Mouse (Mus musculus): ENCODE measurements around the gene Gm10985. TPM values are rescaled to one million over a fixed set of nuclear protein-coding genes. Genes with fewer than 3 reads are reported as not detected.

Gene Gm10985
- polyA plus RNA-seq (2014; fragmentation: Nextera tagmentation; extraction: Ambion mirVana), result not detected in 2 replicates

- Histone ChIP-seq H3K9ac (ENCODE audit: low read depth, low read length) (no peak within 1 kb of the TSS), H3K36me3 (ENCODE audit: control insufficient read depth, insufficient read depth, low read length) (no peaks in the 10 kb centered on the region), H3K27me3 (replicated peaks; ENCODE audit: control insufficient read depth, insufficient read depth, low read length) (no peaks in the 10 kb centered on the region), H3K9me3 (ENCODE audit: control insufficient read depth, low read length) (no peaks in the 10 kb centered on the region), H3K27ac (replicated peaks; ENCODE audit: low read depth, low read length) (no peak within 1 kb of the TSS), H3K4me2 (ENCODE audit: low read depth, low read length) (no peak within 1 kb of the TSS), H3K4me3 (ENCODE audit: low read depth, low read length) (no peak within 1 kb of the TSS), H3K4me1 (ENCODE audit: control insufficient read depth, insufficient read depth, low read length) (no peaks in the 10 kb centered on the region)
- 69% methylated on average over 2 of the region's 2 CpGs for WGBS
- ATAC-seq (ENCODE audit: low read depth), result no peak
- DNase-seq (ENCODE audit: low spot score), result no peak
Observed at GRCm38 (mm10) chr3:53844786-53845185, at the start of gene Gm10985. TSS of gene Gm10985 (plus strand) at chr3:53845086.

- WGBS, result 74% methylated on average over 1 of the region's 1 CpGs
- H3K27me3 ChIP-seq (replicated peaks; ENCODE audit: control insufficient read depth, insufficient read depth, low read length), result no peaks in the 10 kb centered on the region
- H3K27ac ChIP-seq (replicated peaks; ENCODE audit: low read depth, low read length), result no peak overlapping the region
- H3K4me2 ChIP-seq (ENCODE audit: low read depth, low read length), result no peak overlapping the region
- no peaks in the 10 kb centered on the region for H3K4me1 ChIP-seq (ENCODE audit: control insufficient read depth, insufficient read depth, low read length)
- H3K9ac ChIP-seq (ENCODE audit: low read depth, low read length), result no peak overlapping the region
- H3K9me3 ChIP-seq (ENCODE audit: control insufficient read depth, low read length), result no peaks in the 10 kb centered on the region
- no peak overlapping the region for H3K4me3 ChIP-seq (ENCODE audit: low read depth, low read length)
- no peaks in the 10 kb centered on the region for H3K36me3 ChIP-seq (ENCODE audit: control insufficient read depth, insufficient read depth, low read length)
- no peak for ATAC-seq (ENCODE audit: low read depth)
- no peak for DNase-seq (ENCODE audit: low spot score)
Observed at GRCm38 (mm10) chr3:53796933-53797332, 48.0 kb upstream of the Gm10985 start.

GRCm38 (mm10) chr3:53799671-53800070, 45.2 kb upstream of the Gm10985 start:
- Histone ChIP-seq H3K36me3 (ENCODE audit: control insufficient read depth, insufficient read depth, low read length) (no peaks in the 10 kb centered on the region), H3K4me1 (ENCODE audit: control insufficient read depth, insufficient read depth, low read length) (no peaks in the 10 kb centered on the region), H3K4me2 (ENCODE audit: low read depth, low read length) (no peak overlapping the region), H3K27ac (replicated peaks; ENCODE audit: low read depth, low read length) (no peak overlapping the region), H3K27me3 (replicated peaks; ENCODE audit: control insufficient read depth, insufficient read depth, low read length) (no peaks in the 10 kb centered on the region), H3K4me3 (ENCODE audit: low read depth, low read length) (no peak overlapping the region), H3K9ac (ENCODE audit: low read depth, low read length) (no peak overlapping the region), H3K9me3 (ENCODE audit: control insufficient read depth, low read length) (no peaks in the 10 kb centered on the region)
- no peak for DNase-seq (ENCODE audit: low spot score)
- no peak for ATAC-seq (ENCODE audit: low read depth)
- WGBS, result 54% methylated on average over 2 of the region's 2 CpGs

- Histone ChIP-seq H3K9me3 (ENCODE audit: control insufficient read depth, low read length) (no peaks in the 10 kb centered on the region), H3K4me1 (ENCODE audit: control insufficient read depth, insufficient read depth, low read length) (no peaks in the 10 kb centered on the region), H3K27me3 (replicated peaks; ENCODE audit: control insufficient read depth, insufficient read depth, low read length) (no peaks in the 10 kb centered on the region), H3K4me3 (ENCODE audit: low read depth, low read length) (no peak overlapping the region), H3K36me3 (ENCODE audit: control insufficient read depth, insufficient read depth, low read length) (no peaks in the 10 kb centered on the region), H3K9ac (ENCODE audit: low read depth, low read length) (no peak overlapping the region), H3K27ac (replicated peaks; ENCODE audit: low read depth, low read length) (no peak overlapping the region), H3K4me2 (ENCODE audit: low read depth, low read length) (no peak overlapping the region)
- DNase-seq (ENCODE audit: low spot score), result no peak
- WGBS, result 75% methylated on average over 7 of the region's 7 CpGs
- ATAC-seq (ENCODE audit: low read depth), result no peak
Observed at GRCm38 (mm10) chr3:53813421-53813977, 31.4 kb upstream of the Gm10985 start.

- Histone ChIP-seq H3K4me1 (ENCODE audit: control insufficient read depth, insufficient read depth, low read length) (no peaks in the 10 kb centered on the region), H3K9ac (ENCODE audit: low read depth, low read length) (no peak overlapping the region), H3K4me2 (ENCODE audit: low read depth, low read length) (no peak overlapping the region), H3K27me3 (replicated peaks; ENCODE audit: control insufficient read depth, insufficient read depth, low read length) (no peaks in the 10 kb centered on the region), H3K27ac (replicated peaks; ENCODE audit: low read depth, low read length) (no peak overlapping the region), H3K9me3 (ENCODE audit: control insufficient read depth, low read length) (no peaks in the 10 kb centered on the region), H3K36me3 (ENCODE audit: control insufficient read depth, insufficient read depth, low read length) (no peaks in the 10 kb centered on the region), H3K4me3 (ENCODE audit: low read depth, low read length) (no peak overlapping the region)
- DNase-seq (ENCODE audit: low spot score) (peak; percentile 30), ATAC-seq (ENCODE audit: low read depth) (no peak)
- WGBS, result 77% methylated on average over 2 of the region's 2 CpGs
Observed at GRCm38 (mm10) chr3:53834238-53834637, 10.6 kb upstream of the Gm10985 start.

- WGBS, result 61% methylated on average over 7 of the region's 7 CpGs
- Histone ChIP-seq H3K27me3 (replicated peaks; ENCODE audit: control insufficient read depth, insufficient read depth, low read length) (no peaks in the 10 kb centered on the region), H3K9ac (ENCODE audit: low read depth, low read length) (no peak overlapping the region), H3K4me1 (ENCODE audit: control insufficient read depth, insufficient read depth, low read length) (no peaks in the 10 kb centered on the region), H3K4me3 (ENCODE audit: low read depth, low read length) (no peak overlapping the region), H3K27ac (replicated peaks; ENCODE audit: low read depth, low read length) (no peak overlapping the region), H3K36me3 (ENCODE audit: control insufficient read depth, insufficient read depth, low read length) (no peaks in the 10 kb centered on the region), H3K4me2 (ENCODE audit: low read depth, low read length) (no peak overlapping the region), H3K9me3 (ENCODE audit: control insufficient read depth, low read length) (no peaks in the 10 kb centered on the region)
- peak; percentile 39 for DNase-seq (ENCODE audit: low spot score)
- ATAC-seq (ENCODE audit: low read depth), result no peak
Observed at GRCm38 (mm10) chr3:53846206-53846928, 1.5 kb downstream of the Gm10985 start.

- whole genome bisulfite sequencing, result 17% methylated on average over 4 of the region's 4 CpGs
- Histone ChIP-seq H3K4me3 (ENCODE audit: low read depth, low read length) (no peak overlapping the region), H3K4me2 (ENCODE audit: low read depth, low read length) (no peak overlapping the region), H3K9ac (ENCODE audit: low read depth, low read length) (no peak overlapping the region), H3K27me3 (replicated peaks; ENCODE audit: control insufficient read depth, insufficient read depth, low read length) (no peaks in the 10 kb centered on the region), H3K9me3 (ENCODE audit: control insufficient read depth, low read length) (no peaks in the 10 kb centered on the region), H3K27ac (replicated peaks; ENCODE audit: low read depth, low read length) (no peak overlapping the region), H3K4me1 (ENCODE audit: control insufficient read depth, insufficient read depth, low read length) (no peaks in the 10 kb centered on the region), H3K36me3 (ENCODE audit: control insufficient read depth, insufficient read depth, low read length) (no peaks in the 10 kb centered on the region)
- ATAC-seq (ENCODE audit: low read depth) (no peak), DNase-seq (ENCODE audit: low spot score) (peak; percentile 41)
Observed at GRCm38 (mm10) chr3:53847726-53848125, 2.8 kb downstream of the Gm10985 start.

GRCm38 (mm10) chr3:53848262-53848661, 3.4 kb downstream of the Gm10985 start:
- DNase-seq (ENCODE audit: low spot score) (no peak), ATAC-seq (ENCODE audit: low read depth) (no peak)
- Histone ChIP-seq H3K27me3 (replicated peaks; ENCODE audit: control insufficient read depth, insufficient read depth, low read length) (no peaks in the 10 kb centered on the region), H3K4me1 (ENCODE audit: control insufficient read depth, insufficient read depth, low read length) (no peaks in the 10 kb centered on the region), H3K4me2 (ENCODE audit: low read depth, low read length) (no peak overlapping the region), H3K27ac (replicated peaks; ENCODE audit: low read depth, low read length) (no peak overlapping the region), H3K36me3 (ENCODE audit: control insufficient read depth, insufficient read depth, low read length) (no peaks in the 10 kb centered on the region), H3K9ac (ENCODE audit: low read depth, low read length) (no peak overlapping the region), H3K4me3 (ENCODE audit: low read depth, low read length) (no peak overlapping the region), H3K9me3 (ENCODE audit: control insufficient read depth, low read length) (no peaks in the 10 kb centered on the region)
- 72% methylated on average over 11 of the region's 11 CpGs for WGBS

- Histone ChIP-seq H3K9ac (ENCODE audit: low read depth, low read length) (no peak overlapping the region), H3K36me3 (ENCODE audit: control insufficient read depth, insufficient read depth, low read length) (peaks cover 32% of the 10 kb centered on the region), H3K27ac (replicated peaks; ENCODE audit: low read depth, low read length) (no peak overlapping the region), H3K9me3 (ENCODE audit: control insufficient read depth, low read length) (no peaks in the 10 kb centered on the region), H3K4me3 (ENCODE audit: low read depth, low read length) (no peak overlapping the region), H3K4me2 (ENCODE audit: low read depth, low read length) (no peak overlapping the region), H3K27me3 (replicated peaks; ENCODE audit: control insufficient read depth, insufficient read depth, low read length) (no peaks in the 10 kb centered on the region), H3K4me1 (ENCODE audit: control insufficient read depth, insufficient read depth, low read length) (no peaks in the 10 kb centered on the region)
- DNase-seq (ENCODE audit: low spot score) (no peak), ATAC-seq (ENCODE audit: low read depth) (no peak)
- WGBS, result 86% methylated on average over 4 of the region's 4 CpGs
Observed at GRCm38 (mm10) chr3:53854261-53854660, 9.4 kb downstream of the Gm10985 start.
